Mouse (Mus musculus): ENCODE measurements at regions not wholly inside any gene's neighbourhood (a gene's known extent, or its start where the extent isn't known, plus 50 kb on each side); places are given as distances from the start of the nearest gene placed in this dataset.

DNA sequence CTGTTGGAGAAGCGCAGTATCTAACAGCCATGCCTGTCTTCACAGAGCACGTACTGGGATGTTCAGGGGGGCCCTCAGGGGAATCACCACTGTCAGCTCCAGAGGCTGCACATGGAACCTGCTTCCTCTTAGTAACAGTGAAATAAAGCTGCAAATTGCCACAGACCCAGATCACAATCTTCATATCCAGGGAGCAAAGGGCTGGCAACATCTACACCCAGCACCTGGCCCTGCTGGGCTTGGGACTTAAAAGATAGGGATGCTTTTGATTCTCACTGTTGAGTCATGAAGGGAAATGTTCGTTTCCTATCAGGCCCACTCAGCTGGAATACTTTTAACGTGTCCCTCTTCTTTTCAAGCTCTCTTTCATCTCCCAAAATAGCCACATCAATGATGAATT, 322.4 kb upstream of the Trib2 start:
- no peak for DNase-seq (ENCODE audit: low read depth, low spot score)
- Histone ChIP-seq H3K27me3 (ENCODE audit: control insufficient read depth, insufficient read depth, low read length, poor library complexity, severe bottlenecking) (no peaks in the 10 kb centered on the region), H3K36me3 (ENCODE audit: control insufficient read depth, insufficient read depth, low read length, poor library complexity, severe bottlenecking) (no peaks in the 10 kb centered on the region)

DNA sequence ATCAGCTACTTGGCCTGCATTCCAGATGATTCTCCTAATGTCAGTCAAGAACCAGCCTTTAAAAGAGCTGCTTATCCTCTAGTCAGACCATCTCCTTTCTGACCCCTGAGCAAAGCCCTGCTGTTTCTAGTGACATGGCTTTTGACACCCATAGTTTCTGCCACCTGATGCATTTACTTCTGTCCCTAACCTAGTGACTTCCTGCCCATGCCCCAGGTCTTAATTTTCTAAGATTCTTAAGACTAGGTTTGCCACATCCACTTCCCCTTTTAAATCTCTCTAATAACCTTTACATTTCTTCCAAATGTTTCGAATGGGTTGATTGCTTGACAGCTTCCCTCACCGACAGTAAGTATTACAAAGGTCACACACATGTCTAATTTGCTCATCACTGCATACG, 321.1 kb upstream of the Trib2 start:
- peak; percentile 64 for DNase-seq (ENCODE audit: low read depth, low spot score)
- no peaks in the 10 kb centered on the region for H3K27me3 ChIP-seq (ENCODE audit: control insufficient read depth, insufficient read depth, low read length, poor library complexity, severe bottlenecking)
- no peaks in the 10 kb centered on the region for H3K36me3 ChIP-seq (ENCODE audit: control insufficient read depth, insufficient read depth, low read length, poor library complexity, severe bottlenecking)

DNA sequence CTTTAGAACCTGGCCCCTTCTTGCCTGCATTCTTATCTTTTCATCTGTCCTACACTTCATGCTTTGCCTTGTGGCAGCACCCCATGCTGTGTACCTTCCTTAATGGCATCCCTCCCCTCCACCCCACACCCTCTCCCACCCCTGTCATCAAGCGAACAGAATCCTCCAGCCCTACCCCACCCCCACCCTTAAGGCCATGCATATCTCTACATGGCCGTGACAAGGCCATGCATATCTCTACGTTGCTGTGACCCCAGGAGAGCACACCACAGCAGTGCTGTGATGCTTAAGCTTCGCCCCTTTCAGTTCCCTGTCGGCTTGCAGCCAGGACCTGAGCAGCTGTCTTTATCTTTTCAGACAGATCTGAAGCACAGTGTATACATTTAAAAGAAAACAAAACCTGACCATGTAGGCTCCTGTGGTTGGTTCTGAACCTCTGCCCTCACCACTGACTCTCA, 319.5 kb upstream of the Trib2 start:
- H3K36me3 ChIP-seq (ENCODE audit: control insufficient read depth, insufficient read depth, low read length, poor library complexity, severe bottlenecking) = no peaks in the 10 kb centered on the region
- DNase-seq (ENCODE audit: low read depth, low spot score) = peak; percentile 78
- no peaks in the 10 kb centered on the region for H3K27me3 ChIP-seq (ENCODE audit: control insufficient read depth, insufficient read depth, low read length, poor library complexity, severe bottlenecking)

DNA sequence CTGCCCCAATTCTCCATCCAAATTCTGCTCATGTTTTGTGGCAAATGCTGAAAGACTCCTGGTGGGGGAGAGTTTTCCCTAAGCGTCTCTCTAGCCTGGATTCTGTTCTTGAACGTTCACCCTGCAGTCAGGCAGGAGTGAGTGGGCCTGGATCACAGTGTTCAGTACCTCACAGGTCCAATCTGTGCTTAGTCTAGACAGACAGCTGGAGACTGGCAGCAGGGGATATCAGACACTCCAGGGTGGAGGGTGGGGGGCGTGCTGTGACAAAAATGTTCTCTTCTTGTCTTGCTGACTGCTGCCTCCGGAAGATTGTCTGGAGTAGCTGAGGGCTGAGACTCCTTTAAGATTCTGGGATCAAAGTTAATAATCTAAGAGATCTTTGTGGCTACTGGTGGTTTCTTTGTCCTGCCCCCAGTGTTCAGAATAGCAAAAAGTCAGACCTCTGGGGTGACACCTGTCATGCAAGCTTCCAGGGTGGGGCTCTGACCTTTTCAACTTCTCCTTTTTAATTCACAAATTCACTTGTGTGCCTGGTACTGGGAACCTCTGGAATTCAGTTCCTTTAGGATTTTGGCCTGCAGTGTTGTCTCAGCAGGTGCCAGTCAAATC, 319.0 kb upstream of the Trib2 start:
- no peaks in the 10 kb centered on the region for H3K27me3 ChIP-seq (ENCODE audit: control insufficient read depth, insufficient read depth, low read length, poor library complexity, severe bottlenecking)
- DNase-seq (ENCODE audit: low read depth, low spot score) = peak; percentile 64

DNA sequence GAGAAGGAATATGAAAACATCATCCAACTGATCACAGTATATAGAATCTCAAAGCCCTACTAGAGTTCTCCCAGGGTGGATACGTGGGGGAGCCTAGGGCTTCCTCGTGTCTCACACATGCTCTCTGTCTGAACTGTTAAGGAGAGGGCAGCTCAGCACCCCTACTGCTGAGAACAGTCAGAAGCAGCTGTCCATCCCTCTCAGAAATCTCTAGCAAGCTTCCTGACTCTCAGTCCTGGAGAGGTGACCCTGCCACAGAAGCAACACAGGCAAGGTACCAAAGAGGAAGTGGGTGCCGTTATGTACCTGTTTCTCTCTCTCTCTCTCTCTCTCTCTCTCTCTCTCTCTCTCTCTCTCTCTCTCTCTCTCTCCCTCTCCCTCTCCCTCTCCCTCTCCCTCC, 317.7 kb upstream of the Trib2 start:
- Histone ChIP-seq H3K36me3 (ENCODE audit: control insufficient read depth, insufficient read depth, low read length, poor library complexity, severe bottlenecking) (no peaks in the 10 kb centered on the region), H3K27me3 (ENCODE audit: control insufficient read depth, insufficient read depth, low read length, poor library complexity, severe bottlenecking) (no peaks in the 10 kb centered on the region)
- peak; percentile 60 for DNase-seq (ENCODE audit: low read depth, low spot score)

More for the DNA sequence above, 319.0 kb upstream of the Trib2 start:
- H3K36me3 ChIP-seq (ENCODE audit: control insufficient read depth, insufficient read depth, low read length, poor library complexity, severe bottlenecking) = no peaks in the 10 kb centered on the region

DNA sequence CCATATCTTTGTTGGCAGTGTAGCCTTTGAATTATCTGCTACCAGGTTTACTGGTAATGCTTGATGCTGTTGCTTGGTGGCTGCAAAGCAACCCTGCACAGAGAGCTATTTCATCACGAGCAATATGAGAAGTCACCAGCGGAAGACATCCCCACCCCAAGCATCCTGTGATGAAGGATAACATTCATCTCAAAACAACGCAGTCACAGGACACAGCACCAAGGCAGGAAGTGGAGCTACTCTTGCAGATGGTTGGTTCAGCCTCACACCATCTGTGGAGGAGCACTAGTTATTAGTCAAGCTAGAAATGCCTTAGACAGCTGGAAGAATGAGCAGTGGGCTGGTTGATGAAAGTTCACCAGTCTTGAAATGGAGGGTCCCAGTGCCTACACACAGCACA, 316.5 kb upstream of the Trib2 start:
- Histone ChIP-seq H3K36me3 (ENCODE audit: control insufficient read depth, insufficient read depth, low read length, poor library complexity, severe bottlenecking) (no peaks in the 10 kb centered on the region), H3K27me3 (ENCODE audit: control insufficient read depth, insufficient read depth, low read length, poor library complexity, severe bottlenecking) (no peaks in the 10 kb centered on the region)
- peak; percentile 85 for DNase-seq (ENCODE audit: low read depth, low spot score)

DNA sequence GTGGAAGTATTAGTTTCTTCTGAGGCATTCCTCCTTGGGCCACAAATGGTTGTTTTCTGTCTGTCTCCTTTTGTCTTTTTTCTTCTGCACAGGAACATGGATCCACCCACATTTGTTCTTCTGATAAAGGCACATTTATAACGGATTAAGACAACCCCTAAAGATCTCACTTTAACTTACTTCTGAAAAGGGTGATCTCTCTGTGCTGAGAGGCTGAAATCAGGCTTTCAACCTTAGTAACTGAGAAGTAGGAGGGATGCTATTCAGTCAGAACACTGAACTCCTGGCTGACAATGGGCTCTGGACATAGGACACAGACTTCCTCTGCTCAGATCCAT, 315.0 kb upstream of the Trib2 start:
- Histone ChIP-seq H3K36me3 (ENCODE audit: control insufficient read depth, insufficient read depth, low read length, poor library complexity, severe bottlenecking) (no peaks in the 10 kb centered on the region), H3K27me3 (ENCODE audit: control insufficient read depth, insufficient read depth, low read length, poor library complexity, severe bottlenecking) (no peaks in the 10 kb centered on the region)
- DNase-seq (ENCODE audit: low read depth, low spot score) = no peak

DNA sequence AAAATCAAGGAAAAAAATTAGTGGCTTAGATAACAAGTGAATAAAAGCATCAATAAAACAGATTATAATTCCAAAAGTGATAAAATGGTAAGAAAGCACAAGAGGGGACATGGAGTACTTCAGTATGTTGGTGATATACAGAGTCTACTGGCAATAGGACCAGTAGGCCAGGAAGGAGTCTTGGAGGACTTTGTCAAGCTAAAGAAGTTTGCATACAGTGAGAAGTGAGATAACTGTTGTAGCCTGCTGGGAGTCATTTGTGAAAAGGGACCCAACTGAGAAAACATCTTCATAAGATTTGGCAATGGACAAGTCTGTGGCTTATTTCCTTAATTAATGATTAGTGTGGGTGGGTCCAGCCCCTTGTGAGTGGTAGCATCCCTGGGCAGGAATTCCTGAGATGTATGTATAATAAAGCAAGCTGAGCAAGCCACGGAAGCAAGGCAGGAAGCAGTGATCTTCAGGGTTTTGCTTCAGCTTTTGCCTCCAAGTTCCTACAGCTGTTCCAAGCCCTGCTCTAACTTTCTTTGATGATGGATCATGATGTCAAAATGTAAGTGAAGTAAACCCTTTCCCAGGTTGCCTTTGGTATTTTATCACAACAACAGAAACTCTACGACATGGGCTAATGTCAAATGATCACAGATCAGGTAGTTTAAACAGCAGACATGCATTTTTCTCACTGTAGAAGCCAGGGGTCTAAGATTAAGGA, 314.5 kb upstream of the Trib2 start:
- no peak for DNase-seq (ENCODE audit: low read depth, low spot score)
- Histone ChIP-seq H3K27me3 (ENCODE audit: control insufficient read depth, insufficient read depth, low read length, poor library complexity, severe bottlenecking) (no peaks in the 10 kb centered on the region), H3K36me3 (ENCODE audit: control insufficient read depth, insufficient read depth, low read length, poor library complexity, severe bottlenecking) (no peaks in the 10 kb centered on the region)

DNA sequence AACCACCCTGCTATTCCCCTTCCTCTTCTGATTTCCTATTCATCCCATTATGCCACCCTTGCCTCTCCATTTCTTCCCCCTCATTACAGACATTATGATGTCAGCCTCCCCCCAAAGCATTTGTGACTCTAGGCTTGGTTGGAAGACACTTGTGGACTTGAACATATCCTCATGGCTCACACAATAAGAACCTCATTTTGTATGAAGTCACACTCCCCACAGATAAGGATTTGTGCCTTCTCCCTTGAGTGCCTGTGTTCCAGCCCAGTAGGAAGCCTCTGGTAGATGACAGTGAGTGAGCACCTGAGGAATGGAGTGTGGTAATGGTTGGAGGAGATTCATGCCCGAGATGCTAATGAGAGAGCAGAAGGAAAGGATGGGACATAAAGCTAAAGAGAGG, 313.9 kb upstream of the Trib2 start:
- no peak for DNase-seq (ENCODE audit: low read depth, low spot score)
- Histone ChIP-seq H3K36me3 (ENCODE audit: control insufficient read depth, insufficient read depth, low read length, poor library complexity, severe bottlenecking) (no peaks in the 10 kb centered on the region), H3K27me3 (ENCODE audit: control insufficient read depth, insufficient read depth, low read length, poor library complexity, severe bottlenecking) (no peaks in the 10 kb centered on the region)

DNA sequence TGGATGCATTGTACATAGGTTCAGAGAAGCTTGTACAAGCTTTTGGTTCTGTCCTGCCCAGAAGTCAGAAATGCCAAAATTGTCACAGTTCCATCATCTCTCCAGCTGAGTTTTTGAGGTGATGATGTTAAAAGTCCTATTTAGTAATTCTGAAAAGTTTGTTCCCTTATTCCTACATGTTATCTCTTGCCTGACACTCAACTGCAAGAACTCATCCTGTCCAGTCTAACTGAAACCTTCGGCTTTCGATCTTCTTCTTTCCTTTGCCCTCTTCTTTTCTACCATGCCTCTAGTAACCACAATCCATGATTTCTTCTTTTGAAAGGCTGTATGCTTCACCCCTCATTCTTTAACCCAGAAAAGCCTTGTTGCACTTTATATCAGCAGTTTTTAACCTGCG, 313.2 kb upstream of the Trib2 start:
- Histone ChIP-seq H3K36me3 (ENCODE audit: control insufficient read depth, insufficient read depth, low read length, poor library complexity, severe bottlenecking) (no peaks in the 10 kb centered on the region), H3K27me3 (ENCODE audit: control insufficient read depth, insufficient read depth, low read length, poor library complexity, severe bottlenecking) (no peaks in the 10 kb centered on the region)
- no peak for DNase-seq (ENCODE audit: low read depth, low spot score)

DNA sequence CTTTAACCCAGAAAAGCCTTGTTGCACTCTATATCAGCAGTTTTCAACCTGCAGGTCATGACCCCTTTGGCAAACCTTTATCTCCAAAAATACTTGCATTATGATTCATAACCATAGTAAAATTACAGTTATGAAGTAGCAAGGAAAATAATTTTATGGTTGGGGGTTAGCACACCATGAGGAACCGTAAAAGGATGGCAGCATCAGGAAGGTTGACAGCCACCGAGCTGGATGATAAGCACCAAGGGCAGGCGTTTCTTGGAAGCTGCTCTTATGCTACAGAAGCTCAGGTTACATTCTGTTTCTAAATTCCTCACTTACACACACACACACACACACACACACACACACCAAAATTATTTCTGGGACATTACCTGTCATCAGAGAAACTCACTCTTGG, 312.5 kb upstream of the Trib2 start:
- DNase-seq (ENCODE audit: low read depth, low spot score) = no peak
- no peaks in the 10 kb centered on the region for H3K36me3 ChIP-seq (ENCODE audit: control insufficient read depth, insufficient read depth, low read length, poor library complexity, severe bottlenecking)

DNA sequence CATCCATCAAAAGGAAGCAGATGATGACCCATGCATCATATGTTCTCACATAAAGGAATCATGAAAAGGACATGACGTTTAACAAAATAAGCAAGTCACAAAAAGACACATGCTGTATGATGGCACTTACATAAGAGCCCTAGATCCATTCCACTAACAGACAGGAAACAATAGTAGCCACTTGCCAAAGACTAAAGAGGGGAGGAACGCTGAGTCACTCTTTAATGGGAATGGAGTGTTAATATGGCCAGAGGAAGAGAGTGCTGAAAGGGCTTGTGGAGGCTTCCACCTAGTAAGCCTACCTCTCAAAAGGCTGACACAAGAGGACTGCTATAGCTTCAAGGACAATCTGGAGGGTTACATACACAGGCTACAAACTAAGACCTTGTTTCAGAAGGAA, 308.2 kb upstream of the Trib2 start:
- no peaks in the 10 kb centered on the region for H3K27me3 ChIP-seq (ENCODE audit: control insufficient read depth, insufficient read depth, low read length, poor library complexity, severe bottlenecking)
- DNase-seq (ENCODE audit: low read depth, low spot score) = no peak
- no peaks in the 10 kb centered on the region for H3K36me3 ChIP-seq (ENCODE audit: control insufficient read depth, insufficient read depth, low read length, poor library complexity, severe bottlenecking)

More for the DNA sequence above, 312.5 kb upstream of the Trib2 start:
- no peaks in the 10 kb centered on the region for H3K27me3 ChIP-seq (ENCODE audit: control insufficient read depth, insufficient read depth, low read length, poor library complexity, severe bottlenecking)

DNA sequence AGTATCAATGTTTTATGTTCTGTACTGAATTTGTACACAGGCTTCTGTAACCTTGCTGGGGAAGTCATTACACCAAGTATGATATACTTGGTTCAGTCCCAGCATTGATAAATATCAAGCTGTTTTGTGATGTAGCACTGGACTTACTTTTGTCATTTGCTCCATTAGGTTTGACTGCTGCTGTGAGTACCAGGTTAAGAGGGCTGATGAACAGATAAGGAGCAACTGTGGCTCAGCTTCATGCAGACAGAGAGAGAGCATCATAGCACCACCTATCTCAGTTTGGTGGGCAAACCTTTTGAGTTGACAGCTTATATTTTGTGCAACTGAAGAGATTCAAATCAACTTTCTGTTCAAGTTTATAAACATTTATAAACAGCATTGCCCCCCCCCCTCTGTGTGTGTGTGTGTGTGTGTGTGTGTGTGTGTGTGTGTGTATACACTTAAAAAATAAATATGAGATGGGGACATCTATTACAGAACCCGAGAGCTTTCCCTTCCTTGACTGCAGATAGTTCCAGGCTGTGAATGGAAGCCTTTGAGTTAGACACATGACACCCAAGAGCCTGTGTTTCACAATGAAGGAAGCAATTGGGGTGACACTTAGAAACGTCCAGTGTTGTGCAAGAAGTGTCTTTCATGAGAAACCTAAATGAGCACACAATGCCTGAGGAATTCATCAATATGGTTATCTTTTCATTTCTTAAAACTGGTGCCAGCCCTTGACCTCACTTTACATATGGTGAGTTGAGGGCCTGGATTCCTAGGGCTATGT, 305.8 kb upstream of the Trib2 start:
- no peaks in the 10 kb centered on the region for H3K36me3 ChIP-seq (ENCODE audit: control insufficient read depth, insufficient read depth, low read length, poor library complexity, severe bottlenecking)
- no peaks in the 10 kb centered on the region for H3K27me3 ChIP-seq (ENCODE audit: control insufficient read depth, insufficient read depth, low read length, poor library complexity, severe bottlenecking)
- no peak for DNase-seq (ENCODE audit: low read depth, low spot score)

DNA sequence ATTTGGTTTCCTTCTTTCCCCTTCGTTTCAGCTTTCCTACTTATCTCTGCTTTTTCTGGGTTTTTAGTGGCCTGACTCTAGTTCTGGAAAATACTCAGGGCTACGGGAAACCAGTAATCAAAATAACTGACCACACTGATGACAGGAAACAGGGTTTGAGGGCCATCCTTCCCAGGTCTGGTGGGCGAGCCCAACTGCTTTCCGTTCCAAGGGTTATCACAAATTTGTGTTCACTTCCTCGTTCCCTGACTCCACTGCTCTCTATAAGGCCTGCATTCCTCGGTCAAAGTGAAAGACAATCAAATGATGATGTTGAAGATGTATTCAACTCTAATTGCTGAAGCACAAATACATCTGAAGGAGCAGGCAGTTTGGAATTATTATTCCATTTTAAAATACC, 305.1 kb upstream of the Trib2 start:
- DNase-seq (ENCODE audit: low read depth, low spot score) = no peak
- Histone ChIP-seq H3K27me3 (ENCODE audit: control insufficient read depth, insufficient read depth, low read length, poor library complexity, severe bottlenecking) (no peaks in the 10 kb centered on the region), H3K36me3 (ENCODE audit: control insufficient read depth, insufficient read depth, low read length, poor library complexity, severe bottlenecking) (no peaks in the 10 kb centered on the region)

DNA sequence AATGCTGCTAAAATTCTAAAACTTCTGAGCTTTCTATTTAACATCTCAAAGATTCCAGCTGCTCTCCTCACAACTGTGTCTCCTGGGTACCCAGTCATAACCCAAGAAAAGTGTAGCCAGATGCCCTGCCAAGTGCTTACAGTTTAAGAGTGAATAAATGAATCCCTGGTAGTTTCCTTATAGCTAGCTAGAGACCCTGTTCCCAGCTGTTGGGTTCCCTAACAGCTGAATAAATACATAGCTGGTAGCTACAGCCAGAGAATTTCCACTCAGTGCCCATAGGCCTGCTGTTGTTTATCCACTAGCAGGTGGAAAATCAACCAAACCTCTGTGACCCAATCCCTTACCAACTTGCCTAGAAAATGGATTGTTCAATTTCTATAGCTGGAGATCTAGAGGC, 302.0 kb upstream of the Trib2 start:
- no peaks in the 10 kb centered on the region for H3K27me3 ChIP-seq (ENCODE audit: control insufficient read depth, insufficient read depth, low read length, poor library complexity, severe bottlenecking)
- no peak for DNase-seq (ENCODE audit: low read depth, low spot score)
- H3K36me3 ChIP-seq (ENCODE audit: control insufficient read depth, insufficient read depth, low read length, poor library complexity, severe bottlenecking) = no peaks in the 10 kb centered on the region

Data from splenic B cell, adult 2 months (primary cell).